Mouse (Mus musculus): ENCODE measurements around the gene Hepacam.

GRCm38 (mm10) chr9:37365706-37366105 is 1.4 kb upstream of the Hepacam start:
- no peak for TF ChIP-seq CTCF (IDR thresholded peaks at IDR 0.05; ENCODE audit: extremely low read depth, insufficient read depth, low read length)
- no peak for TF ChIP-seq POLR2A (IDR thresholded peaks at IDR 0.05; ENCODE audit: extremely low read depth, insufficient read depth, low read length)
